Mouse (Mus musculus) hindbrain, embryonic 14.5 days (tissue): Measurements from ENCODE around the gene Mcoln2. TPM values are rescaled to one million over a fixed set of nuclear protein-coding genes. Genes with fewer than 3 reads are reported as not detected.

ENCODE experiments used
- ATAC-seq: fragments of 200-750 bp; cut with Nextera tagmentation; 2 replicates; pipeline ENCODE4 v1.8.0; 2017; ENCODE audit warnings: moderate number of reproducible peaks, mild to moderate bottlenecking, moderate TSS enrichment, moderate library complexity; ENCODE audit not compliant: low FRiP score
- DNase-seq: peaks from one replicate; pipeline ENCODE4 v3.0.0-alpha.2; 2015; ENCODE audit warnings: low spot score
- H3K27ac ChIP-seq: fragments of 300-500 bp; sonication (generic); 2 replicates; pipeline ENCODE4 v1.5.1; 2014; ENCODE audit warnings: mild to moderate bottlenecking, moderate library complexity
- H3K27me3 ChIP-seq: fragments of 300-500 bp; sonication (generic); 2 replicates; pipeline ENCODE4 v1.6.1; 2014; ENCODE audit warnings: mild to moderate bottlenecking, low read length, mixed read lengths; ENCODE audit not compliant: control insufficient read depth, insufficient read depth
- H3K36me3 ChIP-seq: fragments of 300-500 bp; sonication (generic); replicated peaks from 2 replicates; pipeline ENCODE4 v1.6.1; 2014; ENCODE audit not compliant: control insufficient read depth, insufficient read depth
- H3K4me1 ChIP-seq: fragments of 300-500 bp; sonication (generic); replicated peaks from 2 replicates; pipeline ENCODE4 v1.6.1; 2014; ENCODE audit warnings: antibody characterized with exemption, low read length, mixed read lengths; ENCODE audit not compliant: control insufficient read depth, insufficient read depth
- H3K4me2 ChIP-seq: fragments of 300-500 bp; sonication (generic); replicated peaks from 2 replicates; pipeline ENCODE4 v1.6.1; 2014; ENCODE audit warnings: mild to moderate bottlenecking, moderate library complexity
- H3K4me3 ChIP-seq: fragments of 300-500 bp; sonication (generic); replicated peaks from 2 replicates; pipeline ENCODE4 v1.5.1; 2014; ENCODE audit warnings: mild to moderate bottlenecking, low read length
- H3K9ac ChIP-seq: fragments of 300-500 bp; sonication (generic); 2 replicates; pipeline ENCODE4 v1.6.1; 2014
- H3K9me3 ChIP-seq: fragments of 300-500 bp; sonication (generic); 2 replicates; pipeline ENCODE4 v1.6.1; 2016; ENCODE audit warnings: low read length; ENCODE audit not compliant: control insufficient read depth
- WGBS: fragments of 180-500 bp; shearing (Covaris S2); extraction: QIAGEN DNeasy Blood & Tissue Kit; methylation state at CpG from one replicate; pipeline ENCODE4 v1.1.7; 2014; 5-methylcytosine and 5-hydroxymethylcytosine counted together
- polyA plus RNA-seq: library from polyadenylated mRNA; unstranded; fragments of >200 nt; fragmentation: Nextera tagmentation; extraction: Ambion mirVana; gene quantifications from 2 replicates; pipeline ENCODE4 v1.2.1, GENCODE M21; 2014

Gene Mcoln2
- polyA plus RNA-seq, 1 experiment from 2014 or later: 0.11 TPM

- no peak for DNase-seq
- 91% methylated on average over 9 of the region's 9 CpGs for WGBS
These were observed 24.6 kb downstream of the Mcoln2 start for GRCm38 (mm10) chr3:146174215-146174614.

DNA sequence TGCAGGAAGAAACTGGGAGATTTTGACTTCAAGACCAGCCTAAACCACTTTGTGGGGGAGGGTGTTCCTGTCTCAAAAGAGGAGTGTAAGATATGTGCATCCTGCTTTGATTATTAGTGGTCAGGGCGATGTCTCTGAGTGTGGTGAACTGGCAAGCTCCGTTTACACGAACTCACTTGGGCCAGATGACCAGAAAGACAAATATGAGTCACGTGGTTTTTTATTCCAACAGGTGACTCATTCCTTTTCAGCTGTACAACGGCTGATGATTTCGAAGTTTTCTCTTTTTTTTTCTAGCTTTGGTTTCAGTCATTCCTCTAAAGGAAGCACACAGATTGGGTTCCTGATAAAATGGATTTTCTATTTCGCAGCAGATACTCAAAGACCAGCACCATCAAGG, 27.7 kb downstream of the Mcoln2 start:
- no peaks in the 10 kb centered on the region for H3K9me3 ChIP-seq
- 0 out of 2 replicates have a peak overlapping the region, but pooled peaks have one; percentile 57 for H3K4me2 ChIP-seq
- WGBS: 83% methylated on average over 7 of the region's 7 CpGs
- ATAC-seq (no peak), DNase-seq (no peak)
- H3K4me1 ChIP-seq: no peaks in the 10 kb centered on the region
- no peak overlapping the region for H3K27ac ChIP-seq
- no peak overlapping the region for H3K9ac ChIP-seq
- no peak overlapping the region for H3K4me3 ChIP-seq
- peaks cover 8% of the 10 kb centered on the region; the same call in 1 of the 2 replicates for H3K27me3 ChIP-seq
- H3K36me3 ChIP-seq: no peaks in the 10 kb centered on the region

More at GRCm38 (mm10) chr3:146174215-146174614, 24.6 kb downstream of the Mcoln2 start:
- Histone ChIP-seq H3K4me1 (no peaks in the 10 kb centered on the region), H3K4me2 (no peak overlapping the region), H3K27me3 (no peaks in the 10 kb centered on the region), H3K4me3 (no peak overlapping the region), H3K9ac (no peak overlapping the region), H3K9me3 (peaks cover 7% of the 10 kb centered on the region; the same call in 1 of the 2 replicates), H3K36me3 (no peaks in the 10 kb centered on the region), H3K27ac (no peak overlapping the region)
- no peak for ATAC-seq

DNA sequence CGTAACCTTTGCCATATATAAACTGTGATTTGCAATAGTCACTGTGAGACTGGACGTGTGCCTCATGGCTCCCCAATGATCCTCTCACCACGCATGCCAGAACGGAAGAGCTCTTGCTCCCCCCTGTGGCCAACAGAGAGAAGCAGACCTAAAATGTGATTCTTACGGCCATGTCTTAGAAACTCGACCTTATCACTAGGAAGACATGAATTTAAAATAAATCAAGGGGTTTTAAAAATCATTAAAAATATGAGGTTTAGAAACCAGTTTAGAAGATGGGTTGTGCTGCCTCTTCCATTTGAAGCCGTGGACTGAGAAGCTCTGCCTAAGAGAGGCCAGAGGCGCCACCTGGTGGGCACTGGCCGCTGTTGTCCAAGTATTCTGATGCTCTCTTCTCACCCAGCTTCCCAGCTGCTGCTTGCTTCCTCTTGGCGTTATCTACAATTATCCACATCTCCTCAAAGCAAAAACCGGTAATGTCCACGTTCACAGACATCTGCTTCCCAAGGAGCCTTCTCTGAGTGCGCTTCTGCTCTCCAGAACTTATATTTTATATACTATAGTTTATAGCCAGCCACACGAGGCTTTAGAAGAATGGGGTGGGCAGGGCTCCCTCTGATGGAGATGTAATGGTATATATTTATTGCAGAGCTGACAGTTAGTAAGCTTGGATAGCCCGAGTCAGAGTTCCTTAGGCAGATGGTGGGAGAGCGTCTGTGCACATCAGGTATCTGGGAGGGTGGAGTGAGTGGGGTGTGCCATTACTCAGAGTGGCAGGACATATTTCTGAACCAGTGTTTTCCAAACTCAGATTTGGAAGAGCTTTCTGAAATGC, 28.3 kb downstream of the Mcoln2 start:
- Histone ChIP-seq H3K4me3 (peak overlapping the region; percentile 24), H3K9me3 (no peaks in the 10 kb centered on the region), H3K9ac (peak overlapping the region; percentile 56; the same call in 1 of the 2 replicates), H3K27ac (no peak overlapping the region), H3K27me3 (peaks cover 8% of the 10 kb centered on the region; the same call in 1 of the 2 replicates), H3K4me1 (no peaks in the 10 kb centered on the region), H3K4me2 (peak overlapping the region; percentile 57), H3K36me3 (no peaks in the 10 kb centered on the region)
- DNase-seq (peak; percentile 93), ATAC-seq (peak; percentile 87)
- 5% methylated on average over 16 of the region's 16 CpGs for WGBS

- H3K4me1 ChIP-seq: peaks cover 3% of the 10 kb centered on the region; the same call in 1 of the 2 replicates
- no peak overlapping the region for H3K27ac ChIP-seq
- H3K27me3 ChIP-seq: peaks cover 12% of the 10 kb centered on the region
- DNase-seq (no peak), ATAC-seq (no peak)
- H3K9me3 ChIP-seq: no peaks in the 10 kb centered on the region
- no peaks in the 10 kb centered on the region for H3K36me3 ChIP-seq
- WGBS: 35% methylated on average over 2 of the region's 2 CpGs
- H3K4me2 ChIP-seq: no peak overlapping the region
- no peak overlapping the region for H3K4me3 ChIP-seq
- H3K9ac ChIP-seq: no peak overlapping the region
These were observed 30.7 kb downstream of the Mcoln2 start for GRCm38 (mm10) chr3:146180341-146180740.

DNA sequence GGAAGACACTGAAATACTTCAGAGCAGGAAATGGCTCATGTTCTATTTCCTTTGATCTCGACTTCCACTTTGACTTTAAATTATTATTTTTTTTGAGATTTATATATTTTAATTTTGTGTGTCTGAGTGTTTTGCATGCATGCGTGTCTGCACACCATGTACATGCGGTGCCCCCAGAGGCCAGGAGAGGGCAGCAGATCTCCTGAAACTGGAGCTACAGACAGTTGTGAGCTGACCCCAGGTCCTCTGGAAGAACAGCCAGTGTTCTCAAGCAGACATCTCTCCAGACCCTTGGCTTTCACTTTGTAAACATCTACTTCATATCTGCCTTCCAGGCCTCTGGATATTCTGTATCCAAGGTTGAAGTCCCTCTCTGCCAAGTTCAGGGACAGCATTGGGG, 31.4 kb downstream of the Mcoln2 start:
- H3K4me1 ChIP-seq: peaks cover 10% of the 10 kb centered on the region; the same call in 1 of the 2 replicates
- H3K4me3 ChIP-seq: no peak overlapping the region
- no peaks in the 10 kb centered on the region for H3K36me3 ChIP-seq
- ATAC-seq (no peak), DNase-seq (peak; percentile 52)
- no peaks in the 10 kb centered on the region for H3K9me3 ChIP-seq
- no peak overlapping the region for H3K27ac ChIP-seq
- H3K4me2 ChIP-seq: no peak overlapping the region
- H3K27me3 ChIP-seq: peaks cover 12% of the 10 kb centered on the region
- 37% methylated on average over 3 of the region's 3 CpGs for WGBS
- H3K9ac ChIP-seq: no peak overlapping the region

DNA sequence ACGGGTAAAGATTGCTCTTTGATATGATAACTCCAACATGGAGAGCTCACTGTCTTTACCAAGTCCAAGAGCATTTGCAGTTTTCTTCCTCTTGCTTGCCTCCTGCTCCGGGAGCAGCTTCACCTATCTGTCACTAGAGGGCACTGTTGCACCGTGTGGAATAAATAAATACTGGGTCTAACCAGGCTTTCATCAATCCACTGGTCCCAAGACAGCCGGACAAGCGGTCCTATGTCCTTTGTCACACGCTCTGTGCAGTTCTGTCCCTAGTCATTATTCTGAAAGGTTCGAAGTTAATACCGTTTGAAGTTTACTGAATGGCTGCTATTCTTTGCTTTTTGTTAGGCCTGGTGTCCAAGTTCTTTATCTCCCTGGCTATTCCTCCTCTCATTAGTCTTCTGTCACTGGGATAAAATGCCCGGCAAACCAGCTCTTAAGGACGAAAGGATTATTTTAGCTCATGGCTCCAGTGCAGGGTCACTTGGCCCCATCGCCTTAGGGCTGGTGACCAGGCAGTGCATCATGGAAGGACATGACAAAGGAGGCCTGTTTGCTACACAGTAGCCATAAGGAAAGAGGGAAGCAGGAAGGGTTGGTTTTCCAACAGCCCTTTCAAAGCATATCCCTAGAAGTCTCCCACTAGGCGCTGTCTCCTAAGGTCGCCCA, 35.5 kb downstream of the Mcoln2 start:
- WGBS: 18% methylated on average over 13 of the region's 13 CpGs
- Histone ChIP-seq H3K4me3 (no peak overlapping the region), H3K4me2 (peak overlapping the region; percentile 24; the same call in 1 of the 2 replicates), H3K9me3 (no peaks in the 10 kb centered on the region), H3K27ac (peak overlapping the region; percentile 18; the same call in 1 of the 2 replicates), H3K4me1 (peaks cover 10% of the 10 kb centered on the region; the same call in 1 of the 2 replicates), H3K27me3 (peaks cover 8% of the 10 kb centered on the region), H3K9ac (no peak overlapping the region), H3K36me3 (no peaks in the 10 kb centered on the region)
- DNase-seq (peak; percentile 93), ATAC-seq (peak; percentile 82)

DNA sequence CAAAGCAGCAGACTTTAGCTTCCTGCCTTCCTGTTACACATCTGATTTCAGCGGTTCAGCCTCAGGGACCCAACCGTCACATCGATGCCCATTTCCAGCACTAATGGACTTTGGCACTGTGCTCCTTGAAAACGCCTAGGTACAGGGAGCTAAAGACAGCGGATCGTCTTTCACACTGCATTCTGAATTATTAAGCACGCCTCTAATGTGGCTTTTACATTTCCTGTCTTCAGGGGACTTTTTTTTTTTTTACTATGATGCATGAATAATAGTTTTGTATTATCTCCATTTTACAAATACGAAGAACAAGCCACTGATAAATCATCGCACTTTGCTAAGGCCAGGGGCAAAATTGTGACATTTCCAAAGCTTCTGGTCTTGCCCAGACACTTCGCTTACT, 36.4 kb downstream of the Mcoln2 start:
- ATAC-seq: no peak
- DNase-seq: no peak

DNA sequence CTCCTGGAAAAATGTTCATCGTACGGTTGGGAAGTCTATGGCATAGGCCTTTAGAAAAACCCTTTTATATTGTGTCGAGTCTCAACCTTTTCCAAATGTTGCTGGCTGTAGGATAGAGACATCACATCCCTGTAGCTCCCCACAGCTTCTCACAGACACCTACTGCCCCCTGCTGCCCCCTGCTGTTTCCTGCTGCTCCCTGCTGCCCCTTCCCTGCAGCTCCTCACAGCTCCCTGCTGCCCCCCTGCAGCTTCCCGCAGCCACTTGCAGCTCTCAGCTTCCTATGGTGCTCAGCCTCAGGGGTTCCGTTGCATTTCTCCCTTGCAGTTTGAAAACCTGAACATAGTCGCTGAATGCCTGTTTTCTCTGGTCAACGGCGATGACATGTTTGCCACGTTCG, 40.3 kb downstream of the Mcoln2 start:
- H3K27me3 ChIP-seq: no peaks in the 10 kb centered on the region
- no peak overlapping the region for H3K27ac ChIP-seq
- no peaks in the 10 kb centered on the region for H3K36me3 ChIP-seq
- no peaks in the 10 kb centered on the region for H3K9me3 ChIP-seq
- no peak overlapping the region for H3K4me3 ChIP-seq
- H3K4me1 ChIP-seq: peaks cover 10% of the 10 kb centered on the region; the same call in 1 of the 2 replicates
- DNase-seq: no peak
- 66% methylated on average over 10 of the region's 10 CpGs for WGBS
- no peak for ATAC-seq
- H3K4me2 ChIP-seq: no peak overlapping the region
- H3K9ac ChIP-seq: no peak overlapping the region

More for the DNA sequence above, 36.4 kb downstream of the Mcoln2 start:
- Histone ChIP-seq H3K36me3 (no peaks in the 10 kb centered on the region), H3K9me3 (no peaks in the 10 kb centered on the region), H3K4me2 (no peak overlapping the region), H3K4me3 (no peak overlapping the region), H3K9ac (no peak overlapping the region), H3K27me3 (peaks cover 8% of the 10 kb centered on the region), H3K4me1 (peaks cover 10% of the 10 kb centered on the region; the same call in 1 of the 2 replicates), H3K27ac (no peak overlapping the region)
- 69% methylated on average over 10 of the region's 10 CpGs for WGBS

GRCm38 (mm10) chr3:146192507-146192906, 42.9 kb downstream of the Mcoln2 start:
- WGBS: 91% methylated on average over 1 of the region's 1 CpGs
- no peak overlapping the region for H3K4me2 ChIP-seq
- H3K9me3 ChIP-seq: no peaks in the 10 kb centered on the region
- H3K36me3 ChIP-seq: no peaks in the 10 kb centered on the region
- DNase-seq: no peak
- no peak overlapping the region for H3K9ac ChIP-seq
- H3K27me3 ChIP-seq: no peaks in the 10 kb centered on the region
- no peak overlapping the region for H3K27ac ChIP-seq
- no peak for ATAC-seq
- no peaks in the 10 kb centered on the region for H3K4me1 ChIP-seq
- H3K4me3 ChIP-seq: no peak overlapping the region
